Mouse (Mus musculus) intestine, postnatal 0 days (tissue): ENCODE data around the gene Eaf1. TPM values are rescaled to one million over a fixed set of nuclear protein-coding genes. Genes with fewer than 3 reads are reported as not detected.

ENCODE experiments used
- ATAC-seq: fragments of 200-750 bp; cut with Nextera tagmentation; 2 replicates; pipeline ENCODE4 v1.8.0; 2017; ENCODE audit warnings: mild to moderate bottlenecking, moderate TSS enrichment, moderate library complexity
- H3K27ac ChIP-seq: fragments of 300-500 bp; sonication (generic); 2 replicates; pipeline ENCODE4 v1.5.1; 2014; ENCODE audit warnings: mild to moderate bottlenecking, low read depth, low read length, moderate library complexity
- H3K27me3 ChIP-seq: fragments of 300-500 bp; sonication (generic); replicated peaks from 2 replicates; pipeline ENCODE4 v1.6.1; 2014; ENCODE audit warnings: low read length, mixed read lengths; ENCODE audit not compliant: control insufficient read depth, insufficient read depth
- H3K36me3 ChIP-seq: fragments of 300-500 bp; sonication (generic); 2 replicates; pipeline ENCODE4 v1.6.1; 2014; ENCODE audit warnings: mild to moderate bottlenecking, moderate library complexity; ENCODE audit not compliant: control insufficient read depth, insufficient read depth
- H3K4me1 ChIP-seq: fragments of 300-500 bp; sonication (generic); replicated peaks from 2 replicates; pipeline ENCODE4 v1.6.1; 2014; ENCODE audit warnings: antibody characterized with exemption, low read length, mixed read lengths; ENCODE audit not compliant: control insufficient read depth, insufficient read depth
- H3K4me2 ChIP-seq: fragments of 300-500 bp; sonication (generic); replicated peaks from 2 replicates; pipeline ENCODE4 v1.6.1; 2014; ENCODE audit warnings: low read depth, mild to moderate bottlenecking, moderate library complexity
- H3K4me3 ChIP-seq: fragments of 300-500 bp; sonication (generic); 2 replicates; pipeline ENCODE4 v1.5.1; 2014; ENCODE audit warnings: low read depth, low read length
- H3K9ac ChIP-seq: fragments of 300-500 bp; sonication (generic); 2 replicates; pipeline ENCODE4 v1.6.1; 2014; ENCODE audit warnings: mild to moderate bottlenecking, low read depth, low read length
- H3K9me3 ChIP-seq: fragments of 300-500 bp; sonication (generic); 2 replicates; pipeline ENCODE4 v1.6.1; 2016; ENCODE audit warnings: mixed run types; ENCODE audit not compliant: control insufficient read depth
- CTCF ChIP-seq: sonication (generic); IDR thresholded peaks from 2 replicates; pipeline ENCODE4 v1.5.1; 2016; ENCODE audit warnings: low read depth, mild to moderate bottlenecking, control low read depth, antibody characterized with exemption, moderate library complexity
- WGBS: fragments of 180-500 bp; shearing (Covaris S2); extraction: QIAGEN DNeasy Blood & Tissue Kit; methylation state at CpG from one replicate; pipeline ENCODE4 v1.1.7; 2014; 5-methylcytosine and 5-hydroxymethylcytosine counted together
- polyA plus RNA-seq: library from polyadenylated mRNA; unstranded; fragments of >200 nt; fragmentation: Nextera tagmentation; extraction: Ambion mirVana; gene quantifications from 2 replicates; pipeline ENCODE4 v1.2.1, GENCODE M21; 2015

Gene Eaf1
- polyA plus RNA-seq, 1 experiment from 2014 or later = 10.8 TPM

DNA sequence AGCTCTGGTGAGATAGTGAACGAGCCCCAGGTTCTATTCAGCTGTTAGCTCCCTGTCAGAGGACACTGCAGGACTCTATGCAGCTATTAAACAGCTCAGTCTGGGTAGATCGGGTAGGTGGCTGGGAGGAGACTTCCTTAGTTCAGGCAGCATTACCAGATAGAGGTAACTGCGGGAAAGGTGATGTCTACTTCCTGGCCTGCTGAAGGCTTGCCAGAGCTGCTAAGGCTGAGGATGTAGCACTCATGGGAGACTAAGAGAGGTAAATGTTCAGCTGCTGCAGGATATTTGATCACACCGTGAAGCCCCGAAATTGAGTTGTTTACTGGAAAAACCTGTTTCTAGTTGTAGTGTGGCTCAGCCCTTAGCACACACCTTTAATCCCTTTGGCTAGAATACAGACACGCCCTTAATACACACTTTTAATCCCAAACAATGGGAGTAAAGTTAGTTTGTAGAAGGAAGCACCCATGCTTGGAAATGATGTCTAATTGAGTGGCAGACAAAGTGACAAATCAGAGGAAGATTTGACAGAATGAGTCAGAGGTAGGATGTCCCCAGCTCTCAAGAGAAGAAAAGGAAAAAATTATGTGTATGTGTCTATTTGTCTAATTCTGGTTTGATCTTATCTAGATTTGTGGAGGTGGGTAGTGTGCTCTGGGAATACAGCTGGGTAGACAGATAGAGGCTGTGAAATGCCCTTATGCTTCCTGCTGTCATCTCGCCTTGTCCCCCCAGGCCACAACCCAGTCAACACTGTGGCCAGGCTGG is 31.0 kb downstream of the Eaf1 start:
- Histone ChIP-seq H3K27ac (no peak overlapping the region), H3K9me3 (no peaks in the 10 kb centered on the region), H3K27me3 (no peaks in the 10 kb centered on the region), H3K4me1 (no peaks in the 10 kb centered on the region), H3K4me3 (no peak overlapping the region), H3K36me3 (no peaks in the 10 kb centered on the region), H3K9ac (no peak overlapping the region), H3K4me2 (no peak overlapping the region)
- TF ChIP-seq CTCF = no peak
- 74% methylated on average over 7 of the region's 7 CpGs for WGBS
- no peak for ATAC-seq

GRCm38 (mm10) chr14:31530847-31531246 is 36.6 kb downstream of the Eaf1 start:
- no peak for TF ChIP-seq CTCF
- Histone ChIP-seq H3K4me3 (no peak overlapping the region), H3K4me1 (peaks cover 17% of the 10 kb centered on the region), H3K4me2 (no peak overlapping the region), H3K27ac (peak overlapping the region; percentile 73), H3K9ac (no peak overlapping the region), H3K9me3 (no peaks in the 10 kb centered on the region), H3K36me3 (no peaks in the 10 kb centered on the region), H3K27me3 (no peaks in the 10 kb centered on the region)
- peak; percentile 65; the same call in 1 of the 2 replicates for ATAC-seq
- WGBS = 40% methylated on average over 4 of the region's 4 CpGs

DNA sequence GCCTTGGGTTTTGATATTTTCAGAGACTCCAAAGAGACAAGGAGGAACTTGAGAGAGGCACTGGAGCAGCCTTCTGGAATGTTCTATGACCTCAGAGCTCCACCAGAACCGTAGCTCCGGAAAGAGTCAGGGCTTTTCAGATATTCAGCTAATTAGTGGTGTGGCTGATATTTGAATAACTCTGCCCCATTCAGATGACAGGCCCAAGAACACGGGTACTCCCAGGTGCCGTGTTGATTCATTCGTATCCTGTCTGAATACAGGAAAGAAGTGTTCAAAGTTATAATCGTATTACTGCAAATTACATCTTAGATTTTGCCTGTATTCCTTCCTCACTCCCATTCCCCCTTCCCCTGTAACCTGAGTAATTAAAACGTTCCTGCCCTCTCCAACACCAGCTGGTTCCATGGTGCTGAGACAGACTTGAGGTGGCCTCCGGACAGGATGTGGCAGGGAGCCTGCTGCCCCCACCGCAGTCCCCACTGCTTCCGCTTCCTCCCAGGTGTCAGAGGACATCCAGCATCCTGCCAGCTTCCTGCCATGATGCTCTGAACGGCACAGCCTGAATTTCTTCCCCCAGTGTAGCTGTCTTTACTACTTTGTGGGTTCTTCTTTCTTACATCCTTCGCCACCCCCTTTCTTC is 37.4 kb downstream of the Eaf1 start:
- Histone ChIP-seq H3K27ac (peak overlapping the region; percentile 73), H3K4me3 (no peak overlapping the region), H3K4me2 (no peak overlapping the region), H3K9me3 (no peaks in the 10 kb centered on the region), H3K9ac (no peak overlapping the region), H3K4me1 (peaks cover 17% of the 10 kb centered on the region), H3K27me3 (no peaks in the 10 kb centered on the region), H3K36me3 (no peaks in the 10 kb centered on the region)
- TF ChIP-seq CTCF = no peak
- WGBS = 53% methylated on average over 12 of the region's 12 CpGs
- no peak for ATAC-seq

GRCm38 (mm10) chr14:31532656-31533055 is 38.5 kb downstream of the Eaf1 start:
- no peaks in the 10 kb centered on the region for H3K9me3 ChIP-seq
- ATAC-seq = peak; percentile 37; the same call in 1 of the 2 replicates
- H3K4me2 ChIP-seq = no peak overlapping the region
- peaks cover 17% of the 10 kb centered on the region for H3K4me1 ChIP-seq
- 47% methylated on average over 3 of the region's 3 CpGs for WGBS
- H3K27ac ChIP-seq = peak overlapping the region; percentile 7; the same call in 1 of the 2 replicates
- no peaks in the 10 kb centered on the region for H3K36me3 ChIP-seq
- no peak overlapping the region for H3K4me3 ChIP-seq
- H3K9ac ChIP-seq = no peak overlapping the region
- TF ChIP-seq CTCF = no peak
- no peaks in the 10 kb centered on the region for H3K27me3 ChIP-seq

DNA sequence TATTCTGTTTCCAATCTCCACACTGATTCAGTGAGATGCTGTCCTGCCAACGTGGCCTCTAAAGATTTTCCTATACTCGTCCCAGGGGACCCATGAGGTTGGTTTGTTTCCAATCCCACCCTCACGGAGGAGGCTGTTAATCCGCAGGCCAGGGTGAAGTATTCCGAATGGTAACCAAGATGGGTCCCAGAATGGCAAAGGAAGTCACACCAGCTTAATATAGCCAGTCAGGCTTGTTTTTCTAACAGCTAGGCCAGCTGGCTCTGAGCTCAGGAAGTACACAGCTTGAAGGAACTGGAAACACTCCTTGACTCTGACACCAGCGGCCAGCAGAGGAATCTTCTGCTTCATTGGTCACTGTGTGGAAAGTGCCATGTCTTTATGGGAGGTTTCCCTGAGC is 43.1 kb downstream of the Eaf1 start:
- WGBS = 74% methylated on average over 6 of the region's 6 CpGs
- Histone ChIP-seq H3K27ac (no peak overlapping the region), H3K27me3 (no peaks in the 10 kb centered on the region)

GRCm38 (mm10) chr14:31543885-31544442 is 49.8 kb downstream of the Eaf1 start:
- H3K4me3 ChIP-seq = no peak overlapping the region
- TF ChIP-seq CTCF = no peak
- no peaks in the 10 kb centered on the region for H3K4me1 ChIP-seq
- no peaks in the 10 kb centered on the region for H3K9me3 ChIP-seq
- no peak overlapping the region for H3K27ac ChIP-seq
- 61% methylated on average over 11 of the region's 11 CpGs for WGBS
- no peak overlapping the region for H3K4me2 ChIP-seq
- no peaks in the 10 kb centered on the region for H3K36me3 ChIP-seq
- H3K27me3 ChIP-seq = no peaks in the 10 kb centered on the region
- H3K9ac ChIP-seq = no peak overlapping the region
- no peak for ATAC-seq

More for the DNA sequence above, 43.1 kb downstream of the Eaf1 start:
- H3K4me1 ChIP-seq = peaks cover 8% of the 10 kb centered on the region
- no peaks in the 10 kb centered on the region for H3K36me3 ChIP-seq
- TF ChIP-seq CTCF = no peak
- no peak overlapping the region for H3K4me3 ChIP-seq
- H3K4me2 ChIP-seq = no peak overlapping the region
- H3K9ac ChIP-seq = no peak overlapping the region
- no peaks in the 10 kb centered on the region for H3K9me3 ChIP-seq
- no peak for ATAC-seq
